Mouse (Mus musculus) E14TG2a.4 (cell line): ENCODE measurements around the gene Kif1b.

Experiments
- CTCF ChIP-seq: conservative IDR thresholded peaks from 2 replicates; pipeline ENCODE4 v1.5.1; 2014; ENCODE audit warnings: low read length
- NANOG ChIP-seq: IDR thresholded peaks from 2 replicates; pipeline ENCODE4 v1.6.1; 2014; ENCODE audit warnings: borderline replicate concordance, low read length, mixed read lengths
- POU5F1 ChIP-seq: IDR thresholded peaks from 2 replicates; pipeline ENCODE4 v1.6.1; 2014; ENCODE audit warnings: low read length, borderline replicate concordance

DNA sequence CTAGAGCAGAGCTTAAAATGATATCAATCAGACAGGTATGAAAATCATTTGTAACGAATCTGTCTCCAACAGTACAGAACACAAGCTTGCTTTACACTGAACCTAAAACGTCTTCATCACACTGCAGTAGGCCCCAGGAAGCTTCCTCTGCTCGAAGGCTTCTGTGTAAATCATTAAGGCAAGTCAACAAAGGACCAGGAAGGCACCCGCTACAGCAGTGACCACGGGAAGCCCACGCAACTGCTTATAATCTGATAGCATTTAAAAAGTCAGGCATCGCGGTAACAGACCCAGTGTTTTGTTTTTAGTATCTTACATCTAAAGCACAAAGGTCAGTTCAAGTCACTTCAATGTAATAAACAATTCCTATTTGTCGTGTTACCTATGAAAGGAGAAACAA, 73.6 kb downstream of the Kif1b start:
- TF ChIP-seq CTCF, result no peak
- TF ChIP-seq NANOG, result no peak
- no peak for TF ChIP-seq POU5F1
